Mouse (Mus musculus) cerebellum, postnatal 10 days (tissue): ENCODE results near the gene Inava.

Experiments
- DNase-seq, 2 experiments: peaks; one replicate each; pipeline ENCODE4 v3.0.0; 2021; ENCODE audit warnings: mixed read lengths in 2 of 2

Gene Inava

DNA sequence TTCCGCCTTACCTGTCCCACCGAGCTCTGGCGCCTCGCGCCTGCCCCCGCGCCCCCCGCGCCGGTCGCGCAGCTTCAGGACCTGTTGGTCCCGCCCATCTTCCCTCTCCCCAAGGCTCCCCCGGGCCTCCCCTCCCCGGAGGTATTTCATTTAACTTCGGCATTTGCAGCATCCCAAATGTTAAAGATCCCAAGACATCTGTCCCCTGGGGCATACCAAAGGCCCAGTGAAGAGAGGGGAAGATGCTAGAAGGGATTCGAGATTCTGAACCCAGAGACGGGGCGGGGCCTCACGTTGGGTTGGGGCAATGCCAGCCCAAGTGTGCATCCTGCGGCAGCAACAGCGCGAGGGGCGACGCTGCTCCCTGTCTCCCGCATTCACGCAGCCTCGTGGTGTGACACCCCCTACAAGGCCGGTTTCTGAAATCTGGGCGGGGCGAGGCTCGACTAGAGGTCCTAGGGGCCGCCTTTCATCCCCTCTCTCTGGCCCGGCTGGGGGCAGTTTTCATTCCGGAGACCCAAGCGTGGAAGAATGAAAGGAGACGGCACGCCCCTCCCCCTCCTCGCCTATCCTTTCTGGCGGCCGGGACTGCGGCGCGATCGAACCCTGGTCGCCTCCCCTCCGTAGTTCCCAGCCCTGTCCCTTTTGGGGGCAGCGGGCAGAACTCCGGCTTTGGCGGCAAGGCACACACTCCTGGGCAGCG lies at the start of gene Inava:
Inava (minus strand) TSS at position 373 of the 703 bp plus-strand sequence.
- DNase-seq: peak; percentile 73 to 79

GRCm38 (mm10) chr1:136277366-136277765 lies 43.3 kb upstream of the Inava start:
- no peak for DNase-seq

- DNase-seq: no peak
Observed at GRCm38 (mm10) chr1:136268224-136268623, 34.2 kb upstream of the Inava start.

GRCm38 (mm10) chr1:136266127-136266526 lies 32.1 kb upstream of the Inava start:
- no peak for DNase-seq

DNA sequence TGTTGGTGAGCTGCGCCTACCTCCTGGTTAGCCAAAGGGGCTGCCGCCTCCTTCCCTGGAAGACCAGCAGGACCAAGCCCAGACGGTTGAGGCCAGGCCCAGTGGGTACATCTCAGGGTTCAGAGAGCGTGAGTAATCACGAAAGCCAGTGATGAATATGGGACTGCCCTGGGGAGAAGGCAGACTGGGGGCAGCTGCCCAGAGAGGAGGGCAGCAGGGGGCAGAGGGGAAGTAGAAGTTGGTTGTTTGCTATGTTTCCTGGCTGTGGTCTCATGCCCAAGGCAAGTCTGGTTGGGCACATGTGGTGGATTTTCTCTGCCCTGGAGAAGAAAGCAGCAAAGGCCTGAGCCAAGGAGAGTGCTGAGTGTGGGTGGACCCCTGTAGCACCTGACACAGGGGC lies 29.3 kb upstream of the Inava start:
- no peak for DNase-seq

DNA sequence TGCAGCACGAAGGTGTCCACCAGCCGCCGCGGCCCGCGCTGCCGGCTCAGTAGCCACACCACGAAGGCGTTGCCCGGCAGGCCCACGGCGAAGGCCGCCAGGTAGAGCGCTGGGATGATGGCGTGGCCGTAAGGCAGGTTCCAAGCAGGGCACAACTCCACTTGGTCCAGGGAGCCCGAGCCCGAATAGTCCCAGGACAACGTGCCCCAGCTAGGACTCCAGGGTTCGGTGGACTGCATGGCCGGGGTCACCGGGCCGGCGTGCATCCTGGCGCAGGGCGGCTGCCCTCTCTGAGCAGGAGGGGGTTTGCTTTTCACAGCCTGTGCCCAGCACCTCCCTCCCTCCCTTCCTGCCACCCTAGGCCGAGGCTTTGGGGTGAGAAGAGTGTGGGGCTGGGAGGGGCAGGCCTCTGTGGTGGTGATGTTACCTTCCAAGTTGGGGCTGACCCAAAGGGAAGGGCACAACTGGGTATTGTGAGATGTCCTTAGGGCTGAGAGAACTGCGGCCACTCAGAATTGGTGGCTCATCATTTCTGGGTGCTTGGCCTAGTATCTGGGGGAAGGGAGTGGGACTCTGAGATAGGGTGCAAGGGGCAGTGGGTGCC lies 26.7 kb upstream of the Inava start, which contains the start of gene Gpr25:
Gpr25 (minus strand) TSS at position 239 of the 604 bp plus-strand sequence.
- no peak for DNase-seq

DNA sequence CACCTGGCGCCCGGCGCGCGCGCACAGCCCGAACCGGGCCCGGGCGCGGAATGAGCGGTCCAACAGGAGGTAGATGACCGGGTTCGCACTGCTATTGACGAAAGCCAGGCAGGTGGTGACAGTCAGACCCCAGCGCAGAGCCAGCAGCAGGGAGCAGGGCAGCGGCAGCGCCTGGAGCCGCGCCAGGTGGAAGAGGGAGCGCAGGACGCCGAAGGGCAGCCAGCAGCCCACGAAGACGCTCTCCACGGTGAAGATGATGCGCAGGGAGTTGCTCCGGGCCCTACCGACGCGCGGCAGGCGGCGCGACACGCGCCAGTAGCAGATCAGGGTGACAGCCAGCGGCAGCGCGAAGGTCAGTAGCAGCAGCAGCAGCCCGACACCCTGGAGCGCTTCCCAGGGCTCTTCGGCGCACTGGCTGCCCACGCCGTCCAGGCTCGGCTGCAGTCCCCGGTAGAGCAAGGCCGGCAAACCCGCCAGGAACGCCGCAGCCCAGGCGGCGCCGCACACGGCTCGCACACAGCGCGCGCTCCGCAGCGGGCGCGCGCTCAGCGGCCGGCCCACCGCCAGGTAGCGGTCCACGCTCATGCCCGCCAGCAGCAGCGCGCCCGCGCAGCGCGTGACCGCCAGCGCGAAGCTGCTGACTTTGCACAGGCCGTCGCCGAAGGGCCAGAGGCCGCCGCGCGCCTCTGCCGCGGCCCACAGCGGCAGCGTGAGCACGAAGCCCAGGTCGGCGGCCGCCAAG lies 26.0 kb upstream of the Inava start:
- DNase-seq: peak; percentile 91

- DNase-seq: no peak
Observed at GRCm38 (mm10) chr1:136259543-136259892, 25.5 kb upstream of the Inava start.

DNA sequence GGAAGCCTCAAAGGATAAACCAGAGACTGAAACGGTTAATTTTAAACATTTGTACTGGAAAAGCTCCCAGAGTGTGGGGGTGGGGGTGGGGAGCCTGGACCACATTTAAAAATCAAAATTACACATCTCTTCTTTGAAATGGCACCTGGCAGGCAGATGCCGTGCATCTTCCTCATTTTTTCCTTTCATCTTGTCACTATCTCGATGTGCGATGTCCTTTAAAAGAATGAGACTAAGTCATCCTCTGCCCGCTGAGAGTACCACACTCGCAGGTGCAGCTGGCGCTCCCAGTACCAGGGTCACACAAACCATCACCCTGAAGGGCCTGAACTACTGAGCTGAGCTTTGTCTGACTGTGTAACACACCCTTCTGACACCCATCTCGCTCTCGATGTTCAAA lies 24.4 kb upstream of the Inava start:
- DNase-seq: no peak

GRCm38 (mm10) chr1:136255657-136256056 lies 21.6 kb upstream of the Inava start:
- no peak for DNase-seq

- no peak for DNase-seq
Observed at GRCm38 (mm10) chr1:136255174-136255573, 21.1 kb upstream of the Inava start.

GRCm38 (mm10) chr1:136254503-136255065 lies 20.5 kb upstream of the Inava start:
- DNase-seq: no peak

DNA sequence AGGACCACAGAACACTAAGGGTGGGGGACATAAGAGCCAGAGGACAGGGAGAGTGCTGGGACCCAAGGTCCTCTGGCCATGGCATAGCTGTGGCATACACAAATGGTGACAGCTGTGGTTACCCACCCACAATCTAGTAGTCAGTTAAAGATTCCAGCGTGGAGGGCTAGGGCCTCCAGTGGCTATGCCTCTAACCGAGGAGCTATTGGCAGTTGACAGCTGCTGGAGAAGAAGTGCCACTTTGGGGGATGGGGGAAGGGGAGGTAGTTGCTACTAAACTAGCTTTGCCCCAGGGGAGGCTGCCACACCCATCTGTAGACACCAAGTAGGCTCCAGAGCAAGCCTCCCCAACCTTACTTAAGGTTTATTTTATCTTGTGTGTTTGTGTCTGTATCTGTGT lies 19.4 kb upstream of the Inava start:
- no peak for DNase-seq

GRCm38 (mm10) chr1:136249662-136250061 lies 15.6 kb upstream of the Inava start:
- peak; percentile 48 to 65 for DNase-seq

- no peak for DNase-seq
Observed at GRCm38 (mm10) chr1:136247393-136247792, 13.3 kb upstream of the Inava start.

GRCm38 (mm10) chr1:136244469-136244868 lies 10.4 kb upstream of the Inava start:
- DNase-seq: no peak

GRCm38 (mm10) chr1:136241801-136242200 lies 7.7 kb upstream of the Inava start:
- DNase-seq: no peak

- no peak for DNase-seq
Observed at GRCm38 (mm10) chr1:136238495-136238894, 4.4 kb upstream of the Inava start.

DNA sequence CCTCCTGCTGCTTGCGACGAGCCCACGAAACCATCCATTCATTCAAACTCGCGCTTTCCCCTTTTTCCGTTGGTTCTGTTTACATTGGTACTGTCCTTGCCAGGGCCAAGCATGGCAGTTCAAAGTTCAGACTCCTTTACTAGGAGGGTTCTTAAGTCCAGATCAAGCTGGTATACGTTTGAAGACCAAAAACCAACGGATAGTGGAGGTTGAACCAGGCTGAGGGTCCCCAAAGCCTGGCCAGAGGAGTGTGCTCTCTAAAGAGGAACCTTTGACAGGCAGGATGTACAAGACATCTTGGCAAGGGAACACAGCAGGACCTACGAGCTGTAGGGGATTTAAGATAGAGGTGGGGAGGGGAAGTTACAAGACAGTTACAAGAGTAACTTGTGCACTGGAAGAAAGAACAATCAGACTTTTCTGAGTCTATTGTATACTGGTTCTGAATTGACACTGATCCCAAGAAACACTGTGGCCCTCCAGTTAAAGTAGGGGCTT lies 580 bp upstream of the Inava start:
- DNase-seq: no peak

GRCm38 (mm10) chr1:136232986-136233790 lies 876 bp downstream of the Inava start:
- peak; percentile 50 to 52 for DNase-seq

GRCm38 (mm10) chr1:136232285-136232926 lies 1.7 kb downstream of the Inava start:
- DNase-seq: no peak

- DNase-seq: no peak
Observed at GRCm38 (mm10) chr1:136231596-136231995, 2.5 kb downstream of the Inava start.
